Mouse (Mus musculus) megakaryocyte, embryonic 14.5 days (primary cell): Measurements from ENCODE around the gene Foxm1.

ENCODE experiments used
- FLI1 ChIP-seq: IDR thresholded peaks from 2 replicates; pipeline ENCODE4 v1.6.1; 2012; ENCODE audit warnings: low read length, inconsistent platforms, mixed read lengths
- GATA1 ChIP-seq: IDR thresholded peaks from 3 replicates; pipeline ENCODE4 v1.6.1; 2012; ENCODE audit warnings: mixed read lengths, low read length, inconsistent platforms, borderline replicate concordance

DNA sequence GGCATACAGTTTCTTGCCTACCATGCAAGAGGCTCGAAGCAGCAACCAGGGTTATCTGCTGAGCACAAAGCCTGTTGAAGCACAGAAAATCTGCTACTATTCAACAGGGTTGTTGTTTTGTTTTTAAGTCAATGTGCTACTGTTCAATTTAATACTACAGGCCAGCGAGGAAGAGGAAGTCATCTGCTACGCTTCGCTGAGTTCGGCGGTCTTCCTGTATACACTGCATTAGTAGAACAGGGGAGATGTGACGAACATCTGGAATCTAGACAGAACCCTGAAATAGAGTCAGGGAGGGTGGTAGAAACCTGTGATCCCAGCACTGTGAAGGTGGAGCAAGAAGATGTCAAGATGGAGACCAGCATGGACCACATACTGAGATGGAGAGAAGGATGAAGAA lies 21.0 kb downstream of the Foxm1 start:
- TF ChIP-seq GATA1 (no peak), FLI1 (no peak)
